Mouse (Mus musculus) adrenal gland, adult 18-20 months (tissue): ENCODE measurements at regions not wholly inside any gene's neighbourhood (a gene's known extent, or its start where the extent isn't known, plus 50 kb on each side); places are given as distances from the start of the nearest gene placed in this dataset.

Source experiments
- DNase-seq, 2 experiments: peaks; one replicate each; pipeline ENCODE4 v3.0.0; 2021 to 2022; ENCODE audit warnings: low spot score in 2 of 2
- microRNA-seq, 2 experiments: library from miRNA; unstranded; fragments of <30 nt; microRNA quantifications; one replicate each; pipeline ENCODE4 v1.2.0; 2021; ENCODE audit warnings: borderline number of aligned reads in 2 of 2

- no peak for DNase-seq
These were observed 60.1 kb upstream of the Tnp1 start for GRCm38 (mm10) chr1:73075699-73076373.

- DNase-seq = no peak
These were observed 59.5 kb upstream of the Tnp1 start for GRCm38 (mm10) chr1:73075159-73075558.

- DNase-seq = no peak
These were observed 58.8 kb upstream of the Tnp1 start for GRCm38 (mm10) chr1:73074525-73074924.

GRCm38 (mm10) chr1:73072237-73072904, 56.7 kb upstream of the Tnp1 start:
- DNase-seq = no peak

- no peak for DNase-seq
These were observed 54.4 kb upstream of the Tnp1 start for GRCm38 (mm10) chr1:73070126-73070525.

Small RNAs in the stretch of these regions (microRNA-seq; reads per million reads assigned to microRNA genes)
- 0 reads per million in 2 experiments for gene Mir6351
